15 mouse cellular contexts compared by ENCODE assay signal in genomic region chr11:112872677-112873367, GRCm38 (mm10).
DNase-seq lines count a peak whose midpoint lies in the region; ATAC-seq and TF ChIP-seq lines count a peak whose summit lies in the region.
"Had no signal": no experiment of that assay in that cellular context is flagged by ENCODE, and none has a peak within 500 bp of the region (broad histone marks: within the 10 kb centered on the region; RNA-seq: fewer than 3 reads in every experiment).

No protein-coding gene starts in this region.

- no peaks in the 10 kb centered on the region for H3K36me3 ChIP-seq in forebrain, postnatal 0 days (ENCODE audit: insufficient read depth)
- no peaks in the 10 kb centered on the region for H3K36me3 ChIP-seq in kidney, embryonic 14.5 days (ENCODE audit: control insufficient read depth, insufficient read depth, low read length)
- no peaks in the 10 kb centered on the region for H3K36me3 ChIP-seq in midbrain, embryonic 14.5 days (ENCODE audit: control insufficient read depth, insufficient read depth, low read length)
- H3K36me3 ChIP-seq: lung, embryonic 15.5 days had no signal

- H3K4me1 ChIP-seq in forebrain, postnatal 0 days (ENCODE audit: insufficient read depth) = peaks cover 12% of the 10 kb centered on the region; the same call in 1 of the 2 replicates
- H3K4me1 ChIP-seq in kidney, embryonic 14.5 days (ENCODE audit: control insufficient read depth, insufficient read depth, low read length) = peaks cover 23% of the 10 kb centered on the region
- peaks cover 41% of the 10 kb centered on the region for H3K4me1 ChIP-seq in midbrain, embryonic 14.5 days (ENCODE audit: control insufficient read depth, insufficient read depth, low read length)

- peak; percentile 11; the same call in 1 of the 2 replicates for TF ChIP-seq CTCF in forebrain, postnatal 0 days (IDR thresholded peaks at IDR 0.05; ENCODE audit: low read depth)

- no peak overlapping the region for H3K4me2 ChIP-seq in forebrain, postnatal 0 days (ENCODE audit: low read depth)
- no peak overlapping the region for H3K4me2 ChIP-seq in kidney, embryonic 14.5 days (replicated peaks; ENCODE audit: low read depth, low read length)
- no peak overlapping the region for H3K4me2 ChIP-seq in midbrain, embryonic 14.5 days (ENCODE audit: low read length)
- H3K4me2 ChIP-seq: heart, embryonic 11.5 days; lung, embryonic 15.5 days had no signal

- no peaks in the 10 kb centered on the region for H3K27me3 ChIP-seq in forebrain, postnatal 0 days (ENCODE audit: insufficient read depth, low read length)
- no peaks in the 10 kb centered on the region for H3K27me3 ChIP-seq in kidney, embryonic 14.5 days (ENCODE audit: control insufficient read depth, insufficient read depth, low read length)
- H3K27me3 ChIP-seq in midbrain, embryonic 14.5 days (ENCODE audit: control insufficient read depth, insufficient read depth, low read length) = no peaks in the 10 kb centered on the region
- H3K27me3 ChIP-seq: lung, embryonic 15.5 days had no signal

- 0 out of 2 replicates have a peak overlapping the region, but pooled peaks have one; percentile 36 for H3K27ac ChIP-seq in forebrain, postnatal 0 days (ENCODE audit: low read depth, low read length)
- peak overlapping the region; percentile 80; the same call in 1 of the 2 replicates for H3K27ac ChIP-seq in kidney, embryonic 14.5 days (ENCODE audit: low read depth, low read length)
- H3K27ac ChIP-seq in midbrain, embryonic 14.5 days (replicated peaks; ENCODE audit: low read depth, low read length) = peak overlapping the region; percentile 46
- H3K27ac ChIP-seq: lung, embryonic 15.5 days; stomach, postnatal 0 days had no signal

- 24% methylated on average over 11 of the region's 11 CpGs for WGBS in forebrain, postnatal 0 days
- WGBS in kidney, embryonic 14.5 days = 45% methylated on average over 11 of the region's 11 CpGs
- WGBS in midbrain, embryonic 14.5 days = 27% methylated on average over 11 of the region's 11 CpGs

- no peak overlapping the region; the same call in 1 of the 2 replicates for H3K9ac ChIP-seq in forebrain, postnatal 0 days
- no peak overlapping the region for H3K9ac ChIP-seq in kidney, embryonic 14.5 days (ENCODE audit: low read depth, low read length)
- H3K9ac ChIP-seq in midbrain, embryonic 14.5 days (replicated peaks; ENCODE audit: low read length) = no peak overlapping the region
- H3K9ac ChIP-seq: lung, embryonic 15.5 days had no signal

- DNase-seq in brain, embryonic 18.5 days (ENCODE audit: low read depth, low spot score) = peak; percentile 22
- peak; percentile 51 for DNase-seq in forebrain, postnatal 0 days
- DNase-seq in midbrain, embryonic 14.5 days = peak; percentile 55
- no peak for DNase-seq in adrenal gland, adult 8-10 months
- no peak for DNase-seq in urinary bladder, postnatal 4 days (ENCODE audit: low spot score in 2 of 2)
- no peak for DNase-seq in thymus, adult 18-20 months
- no peak for DNase-seq in frontal cortex, postnatal 14 days (ENCODE audit: low spot score in 2 of 2)
- DNase-seq: embryo, embryonic 11 days; left cerebral cortex, postnatal 4 days; right cerebral cortex, postnatal 14 days had no signal

- peak; percentile 57 for ATAC-seq in forebrain, postnatal 0 days
- ATAC-seq in kidney, embryonic 14.5 days (ENCODE audit: low FRiP score, low TSS enrichment) = no peak
- ATAC-seq in midbrain, embryonic 14.5 days (ENCODE audit: low FRiP score, low TSS enrichment) = no peak
- ATAC-seq: inflammation-experienced regulatory T-cells, adult 6 months had no signal

- H3K4me3 ChIP-seq in forebrain, postnatal 0 days (ENCODE audit: low read depth, low read length) = no peak overlapping the region
- no peak overlapping the region for H3K4me3 ChIP-seq in kidney, embryonic 14.5 days (ENCODE audit: low read length)
- no peak overlapping the region for H3K4me3 ChIP-seq in midbrain, embryonic 14.5 days (replicated peaks; ENCODE audit: low read depth, low read length)
- H3K4me3 ChIP-seq: lung, embryonic 15.5 days had no signal

- H3K9me3 ChIP-seq in forebrain, postnatal 0 days (ENCODE audit: low read length) = no peaks in the 10 kb centered on the region
- no peaks in the 10 kb centered on the region for H3K9me3 ChIP-seq in kidney, embryonic 14.5 days (ENCODE audit: control insufficient read depth, low read length)
- H3K9me3 ChIP-seq in midbrain, embryonic 14.5 days (ENCODE audit: control insufficient read depth, low read length) = no peaks in the 10 kb centered on the region
- H3K9me3 ChIP-seq: lung, embryonic 15.5 days had no signal

Comparison
In these comparisons a context has a peak if more than half of its experiments do, and no peak if none do; other contexts are left out.
1. DNase-seq: peak in brain, embryonic 18.5 days (single experiment), forebrain, postnatal 0 days (single experiment) and midbrain, embryonic 14.5 days (single experiment); none in adrenal gland, adult 8-10 months (single experiment), urinary bladder, postnatal 4 days (0 of 2), thymus, adult 18-20 months (0 of 2) and frontal cortex, postnatal 14 days (0 of 2).
2. Peak in every context shown above with its lines, with median percentiles within 50 percentile points of each other: H3K27ac ChIP-seq.